Mouse (Mus musculus): ENCODE data around the gene Ckap5. TPM values are rescaled to one million over a fixed set of nuclear protein-coding genes. Genes with fewer than 3 reads are reported as not detected.
"Not testable (repeated sequence)": the region's sequence is repeated elsewhere in the genome, so short reads cannot be mapped to it uniquely, and the experiment has no call there.

Gene Ckap5
- polyA plus RNA-seq, 1 experiment, result 102 TPM

DNA sequence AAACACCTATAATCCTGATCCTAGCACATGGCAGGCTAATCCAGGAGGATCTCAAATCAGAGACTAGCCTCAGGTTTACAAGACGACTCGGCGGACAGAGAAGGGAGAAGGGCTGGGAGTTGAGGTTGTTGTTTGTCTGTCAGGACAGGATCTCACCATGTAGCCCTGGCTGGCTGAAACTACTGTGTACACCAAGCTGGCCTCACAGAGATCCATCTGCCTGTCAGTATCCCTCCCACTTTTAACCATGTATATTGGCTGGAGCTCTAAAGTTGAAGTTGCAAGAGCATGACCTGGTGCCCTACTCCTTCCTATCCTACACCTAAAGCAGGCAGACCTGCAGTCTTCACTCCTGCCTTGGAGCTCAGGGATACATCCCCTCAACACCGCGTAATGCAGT is 95.8 kb downstream of the Ckap5 start:
- H3K27ac ChIP-seq (ENCODE audit: insufficient read depth, low read length), result no peak overlapping the region
- H3K4me1 ChIP-seq (ENCODE audit: control insufficient read depth, insufficient read depth, low read length), result no peaks in the 10 kb centered on the region
- TF ChIP-seq POLR2A (IDR thresholded peaks at IDR 0.05; ENCODE audit: low read depth, low read length) (no peak), CTCF (IDR thresholded peaks at IDR 0.05; ENCODE audit: borderline replicate concordance, insufficient read depth, low read length) (no peak)

DNA sequence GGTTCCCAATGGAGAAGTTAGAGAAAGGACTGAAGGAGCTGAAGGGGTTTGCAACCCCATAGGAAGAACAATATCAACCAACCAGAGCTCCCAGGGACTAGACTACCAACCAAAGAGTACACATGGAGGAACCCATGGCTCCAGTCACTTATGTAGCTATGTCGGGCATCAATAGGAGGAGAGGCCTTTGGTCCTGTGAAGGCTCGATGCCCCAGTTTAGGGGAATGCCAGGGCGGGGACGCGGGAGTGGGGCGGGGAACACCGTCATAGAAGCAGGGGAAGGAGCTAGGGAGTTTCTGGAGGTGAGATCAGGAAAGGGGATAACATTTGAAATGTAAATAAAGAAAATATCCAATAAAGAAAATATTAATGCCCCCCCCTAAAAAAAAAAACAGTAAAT is 96.8 kb downstream of the Ckap5 start:
- H3K4me3 ChIP-seq (ENCODE audit: insufficient read depth, low read length), result not testable (repeated sequence)

More for the DNA sequence above, 95.8 kb downstream of the Ckap5 start:
- H3K4me3 ChIP-seq (ENCODE audit: insufficient read depth, low read length), result no peak overlapping the region

DNA sequence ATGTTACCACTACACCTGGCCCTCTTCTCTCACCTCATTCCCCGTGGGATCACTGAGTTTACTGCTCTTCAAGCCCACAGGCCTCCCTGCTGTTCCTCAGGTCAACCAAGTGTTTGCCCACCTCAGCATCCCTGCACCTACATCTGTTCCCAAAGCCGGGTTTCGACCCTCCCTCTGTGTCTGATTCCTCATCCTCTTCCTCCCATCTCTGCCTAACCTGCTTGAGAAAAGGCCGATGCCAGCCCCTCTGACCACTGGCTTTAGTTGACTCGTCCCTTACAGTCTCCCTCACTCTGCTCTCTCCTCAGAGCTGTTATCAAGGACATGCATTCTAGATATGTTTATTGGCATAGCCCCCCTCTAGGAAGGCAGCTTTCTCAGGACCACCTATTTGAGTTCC is 100.9 kb downstream of the Ckap5 start:
- no peak overlapping the region for H3K27ac ChIP-seq (ENCODE audit: insufficient read depth, low read length)
- no peaks in the 10 kb centered on the region for H3K4me1 ChIP-seq (ENCODE audit: control insufficient read depth, insufficient read depth, low read length)
- no peak overlapping the region for H3K4me3 ChIP-seq (ENCODE audit: insufficient read depth, low read length)
- TF ChIP-seq POLR2A (IDR thresholded peaks at IDR 0.05; ENCODE audit: low read depth, low read length) (no peak), CTCF (IDR thresholded peaks at IDR 0.05; ENCODE audit: borderline replicate concordance, insufficient read depth, low read length) (no peak)

More for the DNA sequence above, 96.8 kb downstream of the Ckap5 start:
- not testable (repeated sequence) for H3K4me1 ChIP-seq (ENCODE audit: control insufficient read depth, insufficient read depth, low read length); H3K27ac ChIP-seq (ENCODE audit: insufficient read depth, low read length)

DNA sequence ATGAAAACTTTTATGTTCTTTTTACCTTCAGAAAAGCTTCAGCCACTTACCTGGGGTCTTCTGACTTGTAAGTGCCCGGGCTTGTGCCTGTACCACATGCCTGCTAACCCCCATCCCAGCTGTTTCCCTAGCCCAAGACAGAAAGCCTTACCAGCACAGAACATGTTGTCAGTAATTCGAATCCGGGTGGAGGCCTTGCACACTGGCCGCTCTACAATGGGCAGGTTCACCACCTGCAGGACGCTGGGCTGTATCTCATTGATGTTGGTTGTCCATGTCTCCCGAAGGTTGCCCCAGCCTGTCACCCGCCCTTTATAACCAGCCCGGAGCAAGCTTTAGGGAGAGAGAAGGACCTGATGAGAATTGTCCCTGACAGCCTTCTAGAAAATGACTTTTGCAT is 101.6 kb downstream of the Ckap5 start:
- no peak for TF ChIP-seq CTCF (IDR thresholded peaks at IDR 0.05; ENCODE audit: borderline replicate concordance, insufficient read depth, low read length)
- no peak for TF ChIP-seq POLR2A (IDR thresholded peaks at IDR 0.05; ENCODE audit: low read depth, low read length)
- H3K27ac ChIP-seq (ENCODE audit: insufficient read depth, low read length), result no peak overlapping the region
- H3K4me1 ChIP-seq (ENCODE audit: control insufficient read depth, insufficient read depth, low read length), result no peaks in the 10 kb centered on the region
- H3K4me3 ChIP-seq (ENCODE audit: insufficient read depth, low read length), result no peak overlapping the region

DNA sequence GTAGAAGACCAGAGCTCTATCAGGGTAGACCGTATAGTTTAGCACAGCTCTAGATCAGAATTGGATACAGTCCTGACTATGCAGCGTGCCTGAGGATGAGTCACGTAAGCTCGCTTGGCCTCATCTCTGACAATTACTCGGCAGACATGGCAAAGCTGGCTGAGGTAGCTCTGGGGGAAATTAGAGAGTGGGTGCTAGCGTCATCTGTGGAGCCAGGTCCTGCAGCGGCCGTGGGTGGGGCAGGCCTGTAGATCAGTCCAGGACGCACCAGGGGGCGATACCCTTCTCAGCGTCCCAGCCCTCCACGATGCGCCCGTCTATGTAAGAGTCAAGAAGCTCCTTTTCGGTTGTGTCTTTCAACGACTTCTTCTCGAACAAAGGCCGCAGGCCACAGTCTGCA is 103.1 kb downstream of the Ckap5 start:
- no peak for TF ChIP-seq POLR2A (IDR thresholded peaks at IDR 0.05; ENCODE audit: low read depth, low read length)
- TF ChIP-seq CTCF (IDR thresholded peaks at IDR 0.05; ENCODE audit: borderline replicate concordance, insufficient read depth, low read length), result no peak
- no peak overlapping the region for H3K4me3 ChIP-seq (ENCODE audit: insufficient read depth, low read length)
- no peaks in the 10 kb centered on the region for H3K4me1 ChIP-seq (ENCODE audit: control insufficient read depth, insufficient read depth, low read length)
- no peak overlapping the region for H3K27ac ChIP-seq (ENCODE audit: insufficient read depth, low read length)

DNA sequence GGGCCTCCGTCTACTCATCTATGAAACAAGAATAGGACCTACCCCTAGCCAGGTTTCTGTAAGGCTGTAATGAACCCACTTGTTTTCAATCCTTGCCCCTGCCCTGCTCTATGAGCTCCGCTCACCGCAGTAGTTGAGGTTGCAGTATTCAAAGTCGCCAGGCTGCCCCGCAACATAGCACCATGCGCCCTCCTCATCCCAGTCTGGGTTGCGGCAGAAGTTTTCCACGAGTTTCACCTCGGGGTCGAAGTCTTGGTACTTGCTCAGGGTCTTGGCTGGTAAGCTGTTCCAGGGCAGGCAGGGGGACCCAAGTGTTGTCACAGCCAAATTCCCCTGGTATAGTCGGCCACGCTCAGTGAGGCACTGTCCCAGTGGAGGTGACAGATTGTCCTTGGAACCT is 103.8 kb downstream of the Ckap5 start:
- TF ChIP-seq CTCF (IDR thresholded peaks at IDR 0.05; ENCODE audit: borderline replicate concordance, insufficient read depth, low read length) (no peak), POLR2A (IDR thresholded peaks at IDR 0.05; ENCODE audit: low read depth, low read length) (no peak)
- H3K4me1 ChIP-seq (ENCODE audit: control insufficient read depth, insufficient read depth, low read length), result no peaks in the 10 kb centered on the region
- H3K4me3 ChIP-seq (ENCODE audit: insufficient read depth, low read length), result no peak overlapping the region
- H3K27ac ChIP-seq (ENCODE audit: insufficient read depth, low read length), result no peak overlapping the region

DNA sequence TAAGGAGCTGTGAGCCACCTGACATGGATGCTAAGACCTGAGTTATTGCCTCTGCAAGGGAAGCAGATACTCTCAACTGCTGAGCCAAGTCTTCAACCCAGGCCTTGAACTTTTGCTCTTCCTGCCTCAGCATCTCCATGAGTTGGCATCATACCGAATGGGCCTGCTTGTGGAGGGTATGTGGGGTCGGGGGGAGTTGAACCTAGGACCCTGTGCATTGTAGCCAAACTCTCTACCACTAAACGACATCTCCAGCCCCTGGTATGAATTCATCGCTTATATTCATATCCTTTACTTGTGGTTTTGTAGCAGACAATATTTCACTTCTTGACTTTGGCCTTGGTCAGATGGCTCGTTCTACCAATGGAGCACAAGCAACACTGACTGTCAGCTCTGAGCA is 105.3 kb downstream of the Ckap5 start:
- no peaks in the 10 kb centered on the region for H3K4me1 ChIP-seq (ENCODE audit: control insufficient read depth, insufficient read depth, low read length)
- TF ChIP-seq POLR2A (IDR thresholded peaks at IDR 0.05; ENCODE audit: low read depth, low read length) (no peak), CTCF (IDR thresholded peaks at IDR 0.05; ENCODE audit: borderline replicate concordance, insufficient read depth, low read length) (no peak)
- H3K27ac ChIP-seq (ENCODE audit: insufficient read depth, low read length), result no peak overlapping the region
- H3K4me3 ChIP-seq (ENCODE audit: insufficient read depth, low read length), result no peak overlapping the region

DNA sequence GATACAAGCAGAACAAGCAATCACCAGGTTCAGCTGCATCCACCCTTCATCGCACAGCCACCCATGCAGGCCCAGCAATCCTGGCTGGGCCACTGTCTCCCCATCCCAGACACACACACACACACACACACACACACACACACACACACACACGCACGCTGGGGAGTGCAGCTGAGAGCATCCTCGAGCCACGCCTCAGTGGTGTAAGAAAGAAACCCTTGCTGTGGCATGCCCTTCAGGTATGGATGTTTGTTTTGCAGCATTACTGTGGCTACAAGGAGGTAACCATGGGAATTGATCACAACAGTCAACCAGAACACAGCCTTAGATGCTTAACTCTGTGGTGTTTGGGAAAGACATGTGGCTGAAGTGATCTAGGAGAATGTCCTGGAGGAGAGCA is 105.8 kb downstream of the Ckap5 start:
- TF ChIP-seq POLR2A (IDR thresholded peaks at IDR 0.05; ENCODE audit: low read depth, low read length) (no peak), CTCF (IDR thresholded peaks at IDR 0.05; ENCODE audit: borderline replicate concordance, insufficient read depth, low read length) (no peak)
- Histone ChIP-seq H3K27ac (ENCODE audit: insufficient read depth, low read length) (no peak overlapping the region), H3K4me3 (ENCODE audit: insufficient read depth, low read length) (no peak overlapping the region), H3K4me1 (ENCODE audit: control insufficient read depth, insufficient read depth, low read length) (no peaks in the 10 kb centered on the region)

DNA sequence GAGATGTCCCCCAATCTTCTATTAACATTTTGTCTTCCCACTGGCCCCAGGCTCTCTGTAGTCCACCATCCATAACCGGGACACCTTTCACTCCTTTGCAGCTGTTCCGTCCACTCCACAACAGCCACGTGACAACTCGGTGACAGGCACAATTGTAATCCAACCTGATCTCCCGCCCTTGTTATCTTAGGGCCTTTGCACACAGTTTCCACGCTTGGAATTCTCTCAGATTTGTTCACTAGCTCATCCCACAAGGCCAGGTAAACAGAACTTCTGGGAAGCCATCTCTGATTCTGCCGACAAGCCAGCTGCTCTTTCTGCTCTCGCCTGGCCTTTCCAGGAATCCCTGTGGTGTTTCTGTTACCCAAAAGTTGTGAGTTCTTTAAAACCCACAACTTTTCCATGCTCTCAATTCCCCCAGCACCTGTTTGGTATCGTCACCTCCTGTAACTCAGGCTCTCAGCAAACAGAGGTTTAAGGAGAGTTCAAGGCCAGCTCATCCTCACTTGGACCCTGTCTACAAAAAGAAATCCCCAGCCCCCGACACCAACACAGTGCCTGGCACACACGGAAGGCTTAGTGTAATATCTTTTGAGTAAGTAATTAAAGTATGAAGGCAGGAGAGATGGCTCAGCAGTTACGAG is 106.9 kb downstream of the Ckap5 start:
- Histone ChIP-seq H3K4me3 (ENCODE audit: insufficient read depth, low read length) (no peak overlapping the region), H3K27ac (ENCODE audit: insufficient read depth, low read length) (no peak overlapping the region), H3K4me1 (ENCODE audit: control insufficient read depth, insufficient read depth, low read length) (no peaks in the 10 kb centered on the region)
- no peak for TF ChIP-seq POLR2A (IDR thresholded peaks at IDR 0.05; ENCODE audit: low read depth, low read length)
- no peak for TF ChIP-seq CTCF (IDR thresholded peaks at IDR 0.05; ENCODE audit: borderline replicate concordance, insufficient read depth, low read length)

DNA sequence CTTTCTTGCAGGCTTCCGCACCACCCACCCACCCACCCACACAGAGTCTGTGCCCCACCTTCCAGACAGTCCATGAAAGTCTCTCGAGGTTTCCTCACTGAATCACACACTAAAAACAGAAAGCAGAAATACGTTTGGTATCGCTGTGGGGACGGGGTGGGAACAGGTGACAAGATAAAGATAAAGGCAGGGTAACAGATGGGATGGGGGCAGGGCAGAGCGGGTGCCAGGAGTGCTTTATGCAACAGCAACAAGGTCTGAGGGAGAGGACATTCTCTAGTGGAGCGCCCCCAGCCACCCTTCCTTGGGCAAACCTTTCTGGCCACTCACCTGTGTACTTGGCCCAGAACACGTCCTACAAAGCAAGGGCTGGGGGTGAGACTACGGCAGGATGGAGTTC is 108.3 kb downstream of the Ckap5 start:
- H3K4me3 ChIP-seq (ENCODE audit: insufficient read depth, low read length), result no peak overlapping the region
- TF ChIP-seq POLR2A (IDR thresholded peaks at IDR 0.05; ENCODE audit: low read depth, low read length), result no peak
- TF ChIP-seq CTCF (IDR thresholded peaks at IDR 0.05; ENCODE audit: borderline replicate concordance, insufficient read depth, low read length), result no peak
- no peaks in the 10 kb centered on the region for H3K4me1 ChIP-seq (ENCODE audit: control insufficient read depth, insufficient read depth, low read length)
- no peak overlapping the region for H3K27ac ChIP-seq (ENCODE audit: insufficient read depth, low read length)

DNA sequence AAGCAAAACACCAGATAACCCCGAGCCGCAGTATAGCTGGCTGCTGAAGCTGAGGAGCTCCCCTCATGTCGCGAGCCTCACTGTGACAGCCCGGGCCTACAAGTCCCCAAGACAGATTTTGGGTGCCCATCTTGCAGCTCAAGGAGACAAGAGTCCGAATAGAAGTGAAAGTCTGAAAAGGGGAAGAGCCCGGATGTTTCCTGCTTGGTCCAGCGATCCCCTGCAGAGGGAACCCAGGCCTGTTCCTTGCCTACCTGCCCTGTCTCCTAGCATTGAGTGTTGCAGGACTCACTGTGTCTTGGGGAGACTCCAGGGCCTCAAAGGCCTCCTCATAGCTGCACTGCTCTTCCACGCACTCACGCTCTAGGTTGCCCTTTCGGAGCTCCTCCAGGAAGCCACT is 108.9 kb downstream of the Ckap5 start:
- Histone ChIP-seq H3K4me3 (ENCODE audit: insufficient read depth, low read length) (no peak overlapping the region), H3K4me1 (ENCODE audit: control insufficient read depth, insufficient read depth, low read length) (no peaks in the 10 kb centered on the region), H3K27ac (ENCODE audit: insufficient read depth, low read length) (no peak overlapping the region)
- TF ChIP-seq POLR2A (IDR thresholded peaks at IDR 0.05; ENCODE audit: low read depth, low read length) (no peak), CTCF (IDR thresholded peaks at IDR 0.05; ENCODE audit: borderline replicate concordance, insufficient read depth, low read length) (no peak)

Measured in embryonic fibroblast, embryonic 13.5 days (primary cell).